Mouse (Mus musculus) stomach, embryonic 14.5 days (tissue): Measurements from ENCODE around the gene Steap4. TPM values are rescaled to one million over a fixed set of nuclear protein-coding genes. Genes with fewer than 3 reads are reported as not detected.

ENCODE experiments used
- ATAC-seq: fragments of 200-750 bp; cut with Nextera tagmentation; 2 replicates; pipeline ENCODE4 v1.8.0; 2017; ENCODE audit warnings: low read depth, moderate TSS enrichment; ENCODE audit not compliant: insufficient number of reproducible peaks, insufficient read depth, low FRiP score
- H3K27ac ChIP-seq: fragments of 300-500 bp; sonication (generic); 2 replicates; pipeline ENCODE4 v1.5.1; 2014; ENCODE audit warnings: mild to moderate bottlenecking, low read length, moderate library complexity, mixed read lengths
- H3K27me3 ChIP-seq: fragments of 300-500 bp; sonication (generic); 2 replicates; pipeline ENCODE4 v1.6.1; 2014; ENCODE audit warnings: low read length, control low read depth, mixed read lengths; ENCODE audit not compliant: control insufficient read depth, insufficient read depth
- H3K36me3 ChIP-seq: fragments of 300-500 bp; sonication (generic); 2 replicates; pipeline ENCODE4 v1.6.1; 2014; ENCODE audit warnings: mild to moderate bottlenecking, control low read depth, low read length, moderate library complexity, mixed read lengths; ENCODE audit not compliant: control insufficient read depth, insufficient read depth
- H3K4me1 ChIP-seq: fragments of 300-500 bp; sonication (generic); 2 replicates; pipeline ENCODE4 v1.6.1; 2014; ENCODE audit warnings: low read length, control low read depth, mixed read lengths; ENCODE audit not compliant: control insufficient read depth, insufficient read depth
- H3K4me2 ChIP-seq: fragments of 300-500 bp; sonication (generic); replicated peaks from 2 replicates; pipeline ENCODE4 v1.6.1; 2014; ENCODE audit warnings: low read depth, low read length, control low read depth
- H3K4me3 ChIP-seq: fragments of 300-500 bp; sonication (generic); 2 replicates; pipeline ENCODE4 v1.5.1; 2014; ENCODE audit warnings: low read depth, low read length, control low read depth
- H3K9ac ChIP-seq: fragments of 300-500 bp; sonication (generic); replicated peaks from 2 replicates; pipeline ENCODE4 v1.6.1; 2014; ENCODE audit warnings: low read depth, mild to moderate bottlenecking, control low read depth, low read length, moderate library complexity, mixed read lengths
- H3K9me3 ChIP-seq: fragments of 300-500 bp; sonication (generic); 2 replicates; pipeline ENCODE4 v1.6.1; 2016; ENCODE audit warnings: low read depth, low read length, control low read depth; ENCODE audit not compliant: control insufficient read depth
- WGBS: fragments of 180-500 bp; shearing (Covaris S2); extraction: QIAGEN DNeasy Blood & Tissue Kit; methylation state at CpG from one replicate; pipeline ENCODE4 v1.1.7; 2014; 5-methylcytosine and 5-hydroxymethylcytosine counted together
- polyA plus RNA-seq: library from polyadenylated mRNA; unstranded; fragments of >200 nt; fragmentation: Nextera tagmentation; extraction: Ambion mirVana; gene quantifications from 2 replicates; pipeline ENCODE4 v1.2.1, GENCODE M21; 2014

Steap4 gene
- polyA plus RNA-seq, result 3.4 and 4.7 TPM in 2 replicates

DNA sequence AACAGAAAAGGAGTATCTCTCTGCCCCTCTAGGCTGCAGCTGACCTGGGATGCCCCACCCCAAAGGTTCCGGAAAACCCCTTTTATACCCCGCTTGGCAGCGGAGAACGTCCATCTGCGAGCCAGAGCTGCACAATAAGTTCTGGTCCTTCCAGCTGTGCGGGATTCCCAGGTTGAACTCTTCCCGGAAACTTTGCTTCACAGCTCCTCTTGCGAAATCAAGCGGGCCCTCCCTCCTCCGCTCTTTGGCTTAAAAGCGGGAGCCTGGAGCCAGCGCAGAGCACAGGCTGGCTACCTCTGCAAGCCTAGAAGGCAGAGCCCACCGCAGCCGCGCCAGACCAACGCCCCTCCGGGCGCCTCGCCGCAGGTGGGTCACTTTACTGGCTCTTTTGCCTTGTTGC lies at the start of gene Steap4:
Gene Steap4 (plus strand): TSS at position 282 of the 400 bp plus-strand sequence.
- WGBS, result 3% methylated on average over 18 of the region's 20 CpGs
- H3K36me3 ChIP-seq, result no peaks in the 10 kb centered on the region
- ATAC-seq, result peak; percentile 53; the same call in 1 of the 2 replicates

DNA sequence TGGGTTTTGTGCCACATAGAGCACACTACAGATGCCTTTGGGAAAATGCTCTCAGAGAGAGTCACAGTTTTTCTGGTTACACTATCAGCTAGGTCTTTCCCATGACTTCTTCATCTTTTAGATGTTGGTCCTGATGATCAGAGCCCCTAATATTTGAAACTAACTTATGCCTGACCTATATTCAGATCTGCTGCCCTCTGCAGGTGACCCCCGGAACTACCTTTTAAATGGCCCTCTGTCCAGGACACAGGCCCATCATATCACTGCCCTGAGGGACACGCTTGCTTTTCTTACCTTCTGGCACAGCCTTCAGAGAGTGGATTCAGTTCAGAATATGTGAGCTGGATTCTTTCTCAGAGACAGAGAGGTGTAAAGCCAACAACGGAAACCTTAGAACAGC lies 48.3 kb upstream of the Steap4 start:
- H3K27ac ChIP-seq, result no peak overlapping the region
- no peak for ATAC-seq

More for the DNA sequence above, at the start of gene Steap4:
- H3K9me3 ChIP-seq, result no peaks in the 10 kb centered on the region
- H3K4me1 ChIP-seq, result no peaks in the 10 kb centered on the region
- H3K27ac ChIP-seq, result no peak within 1 kb of the TSS
- H3K27me3 ChIP-seq, result no peaks in the 10 kb centered on the region
- 0 out of 2 replicates have a peak within 1 kb of the TSS, but pooled peaks have one; percentile 14 for H3K9ac ChIP-seq
- H3K4me3 ChIP-seq, result peak within 1 kb of the TSS; percentile 24
- H3K4me2 ChIP-seq, result peak within 1 kb of the TSS; percentile 54

DNA sequence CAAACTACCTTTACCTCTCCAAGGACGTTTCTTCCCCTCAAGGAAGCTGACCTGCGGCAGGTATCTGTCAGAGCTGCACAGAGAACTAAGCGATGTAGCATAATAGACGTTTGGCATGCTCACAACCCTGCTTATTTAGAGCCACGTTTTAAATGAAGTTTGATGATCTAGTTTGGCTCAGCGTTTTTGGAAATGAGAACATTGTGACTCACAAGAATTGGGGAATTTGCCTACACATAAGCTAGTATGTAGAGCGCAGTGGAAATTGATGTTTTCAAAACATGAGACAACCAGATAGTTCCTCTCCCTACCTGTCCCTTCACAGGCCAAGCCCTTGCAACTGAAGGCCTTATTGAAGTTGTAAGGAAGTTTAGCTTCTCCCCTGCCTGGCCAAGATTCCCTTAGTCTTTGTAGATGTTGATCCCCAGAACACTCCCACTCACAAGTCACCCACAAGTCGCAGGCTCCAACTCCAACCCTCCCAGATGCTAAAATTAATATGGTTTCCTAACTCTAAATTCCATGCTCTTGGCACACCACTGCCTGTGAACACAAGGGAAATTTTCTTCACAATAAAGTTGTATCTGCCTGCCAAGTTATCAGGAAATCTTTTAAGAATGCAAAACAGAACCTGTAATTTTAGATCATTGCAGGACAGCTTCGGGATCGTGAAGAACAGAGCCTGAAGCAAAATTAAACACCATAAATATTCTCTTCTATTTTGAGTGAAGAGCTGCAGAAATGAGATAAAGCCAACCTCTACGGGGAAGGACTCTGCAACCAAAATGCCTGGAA lies 42.6 kb upstream of the Steap4 start:
- H3K9me3 ChIP-seq, result no peaks in the 10 kb centered on the region

More for the DNA sequence above, 48.3 kb upstream of the Steap4 start:
- Histone ChIP-seq H3K4me1 (no peaks in the 10 kb centered on the region), H3K4me3 (no peak overlapping the region), H3K36me3 (no peaks in the 10 kb centered on the region), H3K4me2 (no peak overlapping the region), H3K9me3 (no peaks in the 10 kb centered on the region), H3K27me3 (no peaks in the 10 kb centered on the region), H3K9ac (no peak overlapping the region)
- 63% methylated on average over 3 of the region's 3 CpGs for WGBS

DNA sequence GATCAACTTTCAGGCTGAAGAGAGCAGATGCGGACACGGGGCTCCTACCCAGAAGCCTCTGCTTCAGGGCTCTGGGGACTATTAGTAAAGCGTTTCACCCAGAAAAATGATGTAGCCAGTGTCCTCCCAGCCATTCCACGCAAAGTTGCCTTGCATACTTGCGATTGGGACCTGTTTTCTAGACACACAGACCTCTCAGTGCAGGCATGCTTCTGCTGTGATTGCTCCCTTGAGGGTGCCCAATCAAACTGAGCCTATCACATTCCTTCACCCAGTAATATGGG lies 42.0 kb upstream of the Steap4 start:
- no peaks in the 10 kb centered on the region for H3K36me3 ChIP-seq
- H3K27me3 ChIP-seq, result no peaks in the 10 kb centered on the region
- no peak for ATAC-seq
- H3K4me2 ChIP-seq, result no peak overlapping the region
- no peak overlapping the region for H3K27ac ChIP-seq
- no peaks in the 10 kb centered on the region for H3K9me3 ChIP-seq
- no peak overlapping the region for H3K9ac ChIP-seq
- WGBS, result 76% methylated on average over 5 of the region's 5 CpGs
- H3K4me3 ChIP-seq, result no peak overlapping the region
- no peaks in the 10 kb centered on the region for H3K4me1 ChIP-seq

More for the DNA sequence above, 42.6 kb upstream of the Steap4 start:
- no peak overlapping the region for H3K4me2 ChIP-seq
- ATAC-seq, result no peak
- H3K9ac ChIP-seq, result no peak overlapping the region
- no peak overlapping the region for H3K4me3 ChIP-seq
- WGBS, result 82% methylated on average over 11 of the region's 11 CpGs
- H3K36me3 ChIP-seq, result no peaks in the 10 kb centered on the region
- no peaks in the 10 kb centered on the region for H3K27me3 ChIP-seq
- H3K4me1 ChIP-seq, result no peaks in the 10 kb centered on the region
- no peak overlapping the region for H3K27ac ChIP-seq

DNA sequence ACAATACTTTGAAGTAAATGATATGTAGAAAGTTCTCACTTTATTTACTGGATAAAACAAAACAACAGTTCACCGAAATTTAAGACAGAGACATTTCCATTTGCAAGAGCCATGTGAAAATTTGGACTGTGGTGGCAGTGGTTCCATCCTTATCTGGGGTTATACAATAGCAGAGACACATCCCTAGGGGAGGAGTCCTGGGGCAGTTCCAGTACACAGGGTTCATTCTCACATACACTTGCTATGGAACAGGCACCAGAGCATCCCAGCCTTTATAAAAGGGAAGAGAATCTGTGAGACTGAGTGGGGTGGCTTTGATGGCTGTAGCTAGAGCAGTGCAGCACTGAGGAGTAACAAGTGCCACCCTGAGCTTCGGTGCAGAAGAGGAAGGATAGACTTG lies 40.6 kb upstream of the Steap4 start:
- H3K27me3 ChIP-seq, result no peaks in the 10 kb centered on the region
- H3K9me3 ChIP-seq, result no peaks in the 10 kb centered on the region
- no peak overlapping the region for H3K27ac ChIP-seq
- H3K9ac ChIP-seq, result no peak overlapping the region
- no peak for ATAC-seq
- no peaks in the 10 kb centered on the region for H3K4me1 ChIP-seq
- 88% methylated on average over 2 of the region's 2 CpGs for WGBS
- H3K4me2 ChIP-seq, result no peak overlapping the region
- no peaks in the 10 kb centered on the region for H3K36me3 ChIP-seq
- H3K4me3 ChIP-seq, result no peak overlapping the region

DNA sequence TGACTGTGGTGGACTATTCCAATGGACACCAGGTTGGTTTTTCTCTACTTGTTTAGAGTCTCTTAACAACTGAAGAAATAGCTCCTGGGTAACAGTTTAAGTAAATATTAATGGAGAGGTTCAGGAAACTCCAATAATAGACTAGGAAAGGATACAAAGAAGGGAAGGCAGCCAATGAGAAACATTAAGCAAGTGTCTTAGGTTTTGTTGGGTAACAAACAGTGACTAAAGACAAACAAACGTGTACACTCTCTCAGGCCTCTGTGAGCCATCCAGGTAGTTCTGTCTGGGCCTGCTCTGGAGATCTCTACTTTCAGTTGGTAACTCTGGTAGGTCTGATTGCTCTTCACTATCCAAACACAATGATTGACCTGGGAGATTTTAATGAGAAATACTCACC lies 37.5 kb upstream of the Steap4 start:
- Histone ChIP-seq H3K36me3 (no peaks in the 10 kb centered on the region), H3K4me3 (no peak overlapping the region), H3K9me3 (no peaks in the 10 kb centered on the region), H3K4me1 (no peaks in the 10 kb centered on the region), H3K27ac (no peak overlapping the region), H3K9ac (no peak overlapping the region), H3K27me3 (no peaks in the 10 kb centered on the region), H3K4me2 (no peak overlapping the region)
- ATAC-seq, result no peak
- 96% methylated on average over 1 of the region's 1 CpGs for WGBS

DNA sequence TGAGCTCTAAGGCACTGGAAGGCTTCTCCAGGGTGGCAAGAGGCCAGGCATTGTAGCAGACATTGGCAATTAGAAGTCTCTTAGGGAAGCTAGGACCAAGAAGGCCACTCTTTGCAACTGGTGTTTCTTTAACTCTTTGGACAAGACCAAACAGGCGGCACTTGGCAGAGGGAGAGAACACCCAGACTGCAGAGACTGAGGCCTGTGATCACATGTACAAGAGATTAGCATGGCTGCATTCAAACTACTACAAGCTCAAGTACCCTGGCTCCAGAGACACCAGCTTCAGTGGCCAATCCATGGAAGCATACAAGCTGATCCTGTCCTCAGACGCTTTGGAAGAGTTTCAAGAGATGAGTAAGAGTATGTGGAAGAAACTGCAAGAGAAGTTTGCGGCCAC lies 36.6 kb upstream of the Steap4 start:
- H3K27me3 ChIP-seq, result no peaks in the 10 kb centered on the region
- WGBS, result 90% methylated on average over 3 of the region's 3 CpGs
- H3K36me3 ChIP-seq, result no peaks in the 10 kb centered on the region
- H3K27ac ChIP-seq, result no peak overlapping the region
- no peaks in the 10 kb centered on the region for H3K9me3 ChIP-seq
- ATAC-seq, result no peak
- no peak overlapping the region for H3K9ac ChIP-seq
- H3K4me1 ChIP-seq, result no peaks in the 10 kb centered on the region
- no peak overlapping the region for H3K4me3 ChIP-seq
- no peak overlapping the region for H3K4me2 ChIP-seq

DNA sequence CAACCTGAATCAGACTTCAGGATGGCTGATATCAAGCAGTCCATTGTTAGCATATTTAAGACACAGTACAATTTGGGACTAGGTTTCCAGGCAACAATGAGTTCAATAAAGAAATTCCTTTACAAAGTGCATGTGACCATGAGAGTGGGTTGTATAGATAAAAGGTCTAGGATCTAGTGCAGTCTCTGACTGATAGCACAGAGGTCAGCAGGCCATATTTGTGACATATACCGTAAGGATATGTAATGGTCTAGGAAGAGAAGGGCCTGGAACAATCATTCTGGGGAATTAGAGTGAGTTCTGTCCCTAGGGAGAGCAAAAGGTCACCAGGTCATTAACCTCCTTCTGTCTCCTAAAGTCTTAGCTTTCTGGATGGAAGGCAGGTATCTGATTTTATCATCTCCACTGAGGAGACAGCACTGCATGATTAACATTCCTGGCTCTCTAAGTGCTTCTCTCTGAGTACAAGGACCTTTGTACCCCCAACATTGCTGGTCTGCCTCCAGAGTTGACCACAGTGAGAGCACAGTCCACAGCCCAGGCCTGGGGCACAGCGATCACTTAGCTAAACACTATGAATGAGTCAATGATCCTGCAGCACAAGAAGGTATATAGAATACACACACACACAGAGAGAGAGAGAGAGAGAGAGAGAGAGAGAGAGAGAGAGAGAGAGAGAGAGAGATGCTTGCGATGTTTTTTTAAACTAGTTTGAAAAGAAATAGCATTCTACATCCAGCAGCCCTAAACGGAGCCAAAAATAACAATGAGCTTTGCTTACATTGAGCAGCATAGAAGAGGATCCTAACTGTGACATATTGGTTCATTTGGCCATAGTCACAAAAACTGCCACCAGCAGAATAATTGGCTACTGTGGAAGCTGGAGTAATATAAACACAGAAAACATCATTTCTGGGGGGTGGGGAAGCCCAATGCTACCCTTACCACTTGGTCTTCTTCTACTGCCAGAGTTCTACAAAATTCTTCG lies 27.7 kb upstream of the Steap4 start:
- H3K27ac ChIP-seq, result peak overlapping the region; percentile 39; the same call in 1 of the 2 replicates
- H3K36me3 ChIP-seq, result no peaks in the 10 kb centered on the region
- H3K9ac ChIP-seq, result no peak overlapping the region
- ATAC-seq, result peak; percentile 56; the same call in 1 of the 2 replicates
- H3K9me3 ChIP-seq, result no peaks in the 10 kb centered on the region
- no peaks in the 10 kb centered on the region for H3K4me1 ChIP-seq
- H3K4me3 ChIP-seq, result no peak overlapping the region
- no peak overlapping the region for H3K4me2 ChIP-seq
- no peaks in the 10 kb centered on the region for H3K27me3 ChIP-seq
- 49% methylated on average over 5 of the region's 5 CpGs for WGBS
